Mouse (Mus musculus) thymus, postnatal 36 days (tissue): ENCODE results near the gene Mthfd1.
"Not testable (repeated sequence)": the region's sequence is repeated elsewhere in the genome, so short reads cannot be mapped to it uniquely, and the experiment has no call there.

Source experiments
- DNase-seq, 2 experiments: peaks; one replicate each; pipeline ENCODE4 v3.0.0; 2022; ENCODE audit warnings: mixed read lengths in 2 of 2

Gene Mthfd1

GRCm38 (mm10) chr12:76254725-76255498, at the start of gene Mthfd1:
Mthfd1 (plus strand) TSS chr12:76255298.
- DNase-seq = peak; percentile 89 to 97

- no peak for DNase-seq
Measured at GRCm38 (mm10) chr12:76209429-76209974, 45.6 kb upstream of the Mthfd1 start.

- DNase-seq = no peak
Measured at GRCm38 (mm10) chr12:76215121-76215520, 40.0 kb upstream of the Mthfd1 start.

DNA sequence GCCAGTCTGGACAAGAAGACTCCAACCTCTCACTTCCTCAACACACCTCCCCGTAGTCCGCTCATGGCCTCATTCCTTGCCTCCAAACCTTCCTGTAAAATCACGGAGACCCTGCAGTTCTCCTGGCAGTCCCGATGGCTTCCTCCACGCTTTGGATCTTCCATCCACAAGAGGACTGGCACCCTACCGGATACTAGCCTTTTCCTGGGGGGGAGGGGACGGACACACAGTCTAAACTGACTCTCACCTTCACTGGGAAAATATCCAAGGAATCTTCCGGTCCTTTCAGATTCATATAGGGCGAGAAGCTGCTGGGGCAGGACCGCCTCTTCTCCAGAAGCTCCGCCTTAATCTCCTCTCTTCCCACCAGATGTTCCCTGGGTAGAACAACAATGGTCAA, 38.4 kb upstream of the Mthfd1 start:
- DNase-seq = no peak

GRCm38 (mm10) chr12:76222104-76222503, 33.0 kb upstream of the Mthfd1 start:
- DNase-seq = not testable (repeated sequence)

DNA sequence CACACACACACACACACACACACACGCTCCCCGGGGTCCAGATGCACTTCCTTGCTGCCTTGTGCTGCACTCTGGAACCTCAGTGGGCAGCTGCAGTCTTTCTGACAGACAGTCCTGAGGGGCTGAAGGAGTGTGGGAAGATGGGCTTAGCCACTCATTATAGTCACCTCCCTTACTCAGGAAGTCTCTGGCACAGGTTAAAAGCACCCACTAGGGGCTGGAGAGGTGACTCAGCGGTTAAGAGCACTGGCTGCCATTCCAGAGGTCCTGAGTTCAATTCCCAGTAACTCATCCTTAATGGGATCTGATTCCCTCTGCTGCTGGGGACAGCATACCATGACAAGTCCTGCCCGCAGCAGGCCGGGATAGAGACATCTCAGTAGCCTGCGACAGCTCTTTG, 24.5 kb upstream of the Mthfd1 start:
- DNase-seq = no peak

DNA sequence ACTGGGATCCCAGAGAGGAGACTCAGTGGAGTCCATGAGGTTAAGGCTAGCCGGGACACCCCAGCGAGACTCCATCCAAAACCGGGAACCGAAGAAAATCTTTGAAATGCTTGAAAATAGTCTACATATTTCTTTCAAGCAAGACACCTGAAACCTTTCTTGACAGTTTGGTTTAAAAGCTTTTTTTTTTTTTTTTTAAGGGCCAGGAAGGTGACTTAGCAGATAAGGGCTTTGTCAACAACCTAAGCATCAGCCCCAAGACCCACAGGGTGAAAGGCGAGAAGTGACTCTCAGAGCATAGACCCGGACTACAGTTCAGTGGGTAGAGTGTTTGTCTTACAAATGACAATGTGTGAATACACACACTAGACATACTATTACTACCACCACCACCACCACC, 19.8 kb upstream of the Mthfd1 start:
- DNase-seq = no peak

GRCm38 (mm10) chr12:76239145-76239838, 15.8 kb upstream of the Mthfd1 start:
- DNase-seq = no peak

DNA sequence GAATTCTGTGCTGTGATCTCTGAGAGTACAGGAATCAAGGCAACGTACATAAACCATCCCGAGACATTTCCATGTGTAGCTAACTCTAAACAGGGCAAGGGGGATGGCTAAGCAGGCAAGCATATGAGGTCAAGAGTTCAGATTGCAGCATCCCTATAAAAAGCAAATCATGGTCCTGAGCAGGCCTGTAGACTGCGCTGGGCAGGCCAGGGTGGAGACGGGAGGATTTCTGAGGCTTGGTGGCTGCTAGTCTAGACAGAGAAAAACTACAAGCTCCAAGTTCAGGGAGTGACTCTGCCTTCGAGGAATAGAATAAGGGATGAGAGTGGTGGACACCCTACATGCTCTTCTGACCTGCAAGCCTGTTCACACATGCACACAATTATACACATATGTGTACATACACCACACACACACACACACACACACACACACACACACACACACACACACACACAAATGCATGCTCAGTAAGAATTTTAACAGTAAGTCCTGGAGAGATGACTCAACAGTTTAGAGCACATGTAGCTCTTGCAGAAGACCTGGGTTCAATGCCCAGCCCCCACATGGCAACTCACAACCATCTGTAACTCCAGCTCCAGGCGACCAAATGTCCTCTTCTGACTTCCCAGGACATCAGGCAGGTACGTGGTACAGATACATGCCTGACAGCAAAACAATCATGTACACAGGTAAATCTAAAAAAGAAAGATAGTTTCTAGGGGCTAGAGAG, 15.1 kb upstream of the Mthfd1 start:
- no peak for DNase-seq

DNA sequence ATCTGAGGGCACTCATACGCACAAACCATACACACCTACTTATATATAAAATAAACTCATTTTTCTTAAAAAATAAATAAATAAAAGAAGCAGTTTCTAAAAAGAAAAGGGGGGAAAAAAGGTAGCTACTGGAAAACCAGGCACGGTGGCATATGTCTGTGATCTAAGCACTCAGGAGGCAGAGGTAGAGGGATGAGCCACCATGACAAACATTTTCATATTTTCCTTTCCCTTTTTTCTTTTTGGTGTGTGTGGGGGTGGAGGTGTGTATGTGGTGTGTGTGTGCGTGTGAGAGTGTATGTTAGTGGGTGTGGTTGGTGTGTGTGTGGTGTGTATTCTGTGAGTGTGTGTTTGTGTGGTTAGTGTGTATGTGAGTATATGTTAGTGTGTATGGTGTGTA, 14.4 kb upstream of the Mthfd1 start:
- DNase-seq = no peak

DNA sequence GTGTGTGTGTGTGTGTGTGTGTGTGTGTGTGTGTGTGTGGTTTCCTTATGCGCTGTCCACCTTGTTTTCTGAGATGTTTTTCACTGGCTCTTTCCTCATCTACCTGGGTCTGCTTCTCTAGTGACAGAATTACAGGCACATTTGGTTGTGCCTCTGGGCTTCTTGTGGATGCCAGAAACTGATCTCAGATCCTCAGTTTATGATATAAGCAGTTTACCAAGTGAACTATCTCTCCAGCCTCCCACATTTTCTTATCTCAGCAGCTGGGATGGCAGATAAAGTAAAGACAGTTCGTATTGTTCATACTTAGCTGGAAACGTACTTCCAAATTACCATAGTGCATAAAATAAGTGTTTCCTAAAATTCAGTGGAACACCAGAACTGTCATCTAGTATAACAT, 14.0 kb upstream of the Mthfd1 start:
- no peak for DNase-seq

- no peak for DNase-seq
Measured at GRCm38 (mm10) chr12:76241833-76242232, 13.3 kb upstream of the Mthfd1 start.

- DNase-seq = no peak
Measured at GRCm38 (mm10) chr12:76244981-76245380, 10.1 kb upstream of the Mthfd1 start.

- no peak for DNase-seq
Measured at GRCm38 (mm10) chr12:76246646-76247045, 8.5 kb upstream of the Mthfd1 start, which contains the start of gene Tex21. Tex21 (minus strand) TSS chr12:76246746.

- no peak for DNase-seq
Measured at GRCm38 (mm10) chr12:76253090-76253489, 2.0 kb upstream of the Mthfd1 start.

DNA sequence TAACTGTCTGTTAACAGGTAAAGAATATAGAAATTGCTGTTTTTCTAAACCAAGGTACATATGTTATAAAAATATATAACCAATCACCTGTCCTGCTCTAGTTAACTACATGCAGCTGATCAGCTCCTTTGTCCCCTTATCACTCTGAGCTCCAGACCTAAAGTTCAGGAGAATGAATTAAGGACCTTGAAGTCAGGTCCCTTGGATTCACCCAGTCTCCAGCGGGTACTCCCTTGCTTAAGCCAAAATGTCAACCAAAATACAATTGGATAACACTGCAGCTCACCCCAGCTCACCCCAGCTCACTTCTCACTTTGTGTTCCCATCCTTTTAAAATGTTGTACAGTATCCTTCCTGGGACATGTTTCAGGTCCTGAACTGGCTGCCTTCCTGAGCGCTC, 1.5 kb upstream of the Mthfd1 start:
- no peak for DNase-seq

GRCm38 (mm10) chr12:76253991-76254390, 1.1 kb upstream of the Mthfd1 start:
- no peak for DNase-seq

- no peak for DNase-seq
Measured at GRCm38 (mm10) chr12:76255499-76255875, 389 bp downstream of the Mthfd1 start.

DNA sequence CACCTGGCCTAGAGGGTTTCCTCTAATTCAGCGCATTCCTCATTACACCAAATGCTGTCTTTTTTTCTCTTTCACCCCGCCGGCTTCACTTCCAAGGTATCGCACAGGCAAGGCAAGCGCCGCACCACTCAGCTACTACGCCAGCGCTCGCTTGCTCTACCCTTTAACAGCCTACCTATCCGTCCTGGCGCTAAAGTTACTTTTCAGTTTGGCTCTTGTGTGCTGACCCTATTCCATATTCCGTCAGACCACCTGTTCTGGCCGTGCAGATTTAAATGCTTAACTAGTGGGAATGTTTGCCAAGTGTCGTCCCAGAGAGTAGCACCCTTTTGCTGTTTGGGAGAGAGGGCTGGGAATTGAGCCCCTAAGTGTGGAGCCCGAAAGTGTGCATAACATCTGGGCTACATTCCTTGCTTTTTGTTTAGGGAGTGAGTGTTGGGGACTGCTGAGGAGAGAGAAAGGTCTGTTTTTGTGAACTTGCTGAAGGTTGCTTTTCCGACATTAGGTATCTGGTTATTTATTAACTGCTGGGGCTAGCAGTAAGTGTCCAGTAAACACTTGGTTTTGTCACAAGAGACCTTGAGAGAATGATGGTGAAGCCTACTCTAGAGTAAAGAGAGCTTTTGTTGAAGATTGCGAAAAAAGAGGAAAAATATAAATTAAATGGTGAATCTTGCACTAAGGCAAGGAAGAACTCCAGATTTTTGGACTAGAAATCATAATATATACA, 1.2 kb downstream of the Mthfd1 start:
- DNase-seq = peak; percentile 23 to 41

DNA sequence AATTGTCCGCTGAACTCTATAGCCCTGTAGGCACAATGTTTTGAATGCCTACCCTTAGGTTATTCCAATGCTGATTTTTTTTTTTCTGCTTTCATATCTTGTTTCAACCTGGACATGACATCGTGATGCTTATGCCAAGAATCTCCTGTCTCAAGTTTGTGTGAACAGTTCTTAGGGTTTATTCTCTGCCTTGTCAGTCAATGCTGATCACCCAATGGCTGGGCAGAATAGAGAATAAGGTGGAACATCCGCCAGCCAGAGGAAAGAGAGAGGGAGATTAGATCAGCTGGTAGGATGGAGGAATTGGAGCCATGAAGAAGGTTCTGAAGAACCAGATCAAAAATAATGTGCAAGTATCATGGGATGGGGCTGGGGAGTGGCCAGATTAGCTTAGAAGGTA, 5.6 kb downstream of the Mthfd1 start:
- DNase-seq = no peak

DNA sequence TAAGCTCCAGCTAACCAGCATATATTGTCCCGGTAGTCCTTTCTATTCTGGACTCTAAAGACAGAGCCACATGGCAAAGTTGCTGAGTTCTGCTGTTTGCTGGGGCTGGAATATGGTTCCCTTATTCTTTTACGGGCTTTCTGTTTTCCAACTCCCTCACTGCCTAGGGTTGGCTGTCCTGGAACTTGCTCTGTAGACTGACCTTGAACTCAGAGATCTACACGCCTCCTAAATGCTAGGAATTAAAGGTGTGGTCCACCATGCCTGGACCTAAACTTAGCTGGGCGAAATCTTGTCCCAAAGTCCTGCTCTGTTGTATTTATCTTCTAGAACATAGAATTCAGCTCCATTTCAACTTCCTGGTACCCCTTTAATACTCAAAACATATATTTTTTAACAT, 6.5 kb downstream of the Mthfd1 start:
- DNase-seq = no peak

- no peak for DNase-seq
Measured at GRCm38 (mm10) chr12:76262918-76263317, 7.8 kb downstream of the Mthfd1 start.

- DNase-seq = no peak
Measured at GRCm38 (mm10) chr12:76263876-76264275, 8.8 kb downstream of the Mthfd1 start.
